Mouse (Mus musculus) left cerebral cortex, adult 8-10 months (tissue): ENCODE measurements around the gene Crygb. TPM values are rescaled to one million over a fixed set of nuclear protein-coding genes. Genes with fewer than 3 reads are reported as not detected.

ENCODE experiments used
- DNase-seq, 2 experiments: peaks; one replicate each; pipeline ENCODE4 v3.0.0; 2022; ENCODE audit warnings: low spot score in 2 of 2
- total RNA-seq, 4 experiments: library from RNA; stranded (reverse); gene quantifications; 2 replicates each; pipeline ENCODE4 v1.2.4; 2022

Gene Crygb
- total RNA-seq = not detected

DNA sequence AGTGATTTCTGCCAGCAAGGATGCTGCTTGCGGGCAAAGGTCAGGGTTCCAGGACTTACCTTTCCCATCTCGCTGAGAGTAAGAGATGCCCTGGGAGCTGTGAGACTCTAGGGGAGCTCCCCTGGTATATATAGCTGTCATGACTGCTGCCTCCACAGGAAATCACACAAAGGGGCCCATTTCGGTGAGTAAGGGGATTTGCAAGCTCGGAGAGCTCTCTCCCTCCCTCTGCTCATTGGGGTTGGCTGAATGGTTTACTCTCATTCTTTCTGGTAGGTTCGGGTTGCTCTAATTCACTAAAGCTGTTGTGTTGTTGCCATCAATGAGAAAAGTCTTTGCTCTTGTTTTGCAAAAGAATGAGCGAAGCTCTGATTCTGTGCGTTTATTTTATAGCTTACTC, at the start of gene Crygb:
Crygb (minus strand) TSS at position 101 of the 400 bp plus-strand sequence.
- DNase-seq = no peak

- no peak for DNase-seq
These were observed 49.6 kb upstream of the Crygb start for GRCm38 (mm10) chr1:65131671-65132070.

DNA sequence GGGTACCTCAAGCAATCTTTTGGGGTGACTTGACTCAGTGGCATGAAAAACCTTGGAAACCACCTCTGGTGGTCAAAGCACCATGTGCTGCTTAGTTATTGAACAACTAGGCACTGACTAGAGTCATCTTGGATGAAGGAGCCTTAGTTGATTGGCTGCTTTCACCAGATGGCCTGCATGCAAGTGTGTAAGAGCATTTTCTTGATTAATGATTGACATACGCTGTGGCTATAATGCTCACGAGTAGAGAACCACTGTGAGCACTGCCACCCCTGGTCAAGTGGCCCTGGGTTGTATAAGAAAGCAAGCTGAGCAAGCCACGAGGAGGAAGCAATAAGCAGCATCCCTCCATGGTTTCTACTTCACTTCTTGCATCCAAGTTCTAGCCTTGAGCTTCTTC, 48.1 kb upstream of the Crygb start:
- no peak for DNase-seq

DNA sequence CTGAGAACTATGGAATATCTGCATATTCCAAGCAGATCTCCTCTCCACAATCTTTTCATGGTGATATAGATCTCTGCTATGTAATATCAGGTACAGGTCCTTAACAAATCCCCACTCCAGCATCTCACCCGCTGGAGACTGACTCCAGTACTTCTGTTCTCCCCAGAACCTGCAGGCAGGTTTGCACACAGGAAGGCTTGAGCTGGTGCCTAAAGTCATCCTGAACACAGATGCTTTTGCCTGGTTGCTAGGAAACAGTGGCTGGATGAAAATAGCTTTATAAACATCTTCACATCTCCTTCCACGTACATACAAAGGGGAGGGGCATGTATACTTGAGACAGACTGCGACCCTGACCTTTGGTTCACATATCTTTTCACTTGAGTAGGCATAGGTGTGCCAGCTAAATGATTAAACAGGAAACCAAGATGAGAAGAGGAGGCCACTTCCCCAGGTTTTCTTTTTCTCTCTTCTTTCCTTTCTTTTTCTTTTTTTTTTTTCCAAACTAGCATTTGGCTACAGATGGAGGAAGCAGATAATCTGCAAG, 47.6 kb upstream of the Crygb start:
- DNase-seq = no peak

DNA sequence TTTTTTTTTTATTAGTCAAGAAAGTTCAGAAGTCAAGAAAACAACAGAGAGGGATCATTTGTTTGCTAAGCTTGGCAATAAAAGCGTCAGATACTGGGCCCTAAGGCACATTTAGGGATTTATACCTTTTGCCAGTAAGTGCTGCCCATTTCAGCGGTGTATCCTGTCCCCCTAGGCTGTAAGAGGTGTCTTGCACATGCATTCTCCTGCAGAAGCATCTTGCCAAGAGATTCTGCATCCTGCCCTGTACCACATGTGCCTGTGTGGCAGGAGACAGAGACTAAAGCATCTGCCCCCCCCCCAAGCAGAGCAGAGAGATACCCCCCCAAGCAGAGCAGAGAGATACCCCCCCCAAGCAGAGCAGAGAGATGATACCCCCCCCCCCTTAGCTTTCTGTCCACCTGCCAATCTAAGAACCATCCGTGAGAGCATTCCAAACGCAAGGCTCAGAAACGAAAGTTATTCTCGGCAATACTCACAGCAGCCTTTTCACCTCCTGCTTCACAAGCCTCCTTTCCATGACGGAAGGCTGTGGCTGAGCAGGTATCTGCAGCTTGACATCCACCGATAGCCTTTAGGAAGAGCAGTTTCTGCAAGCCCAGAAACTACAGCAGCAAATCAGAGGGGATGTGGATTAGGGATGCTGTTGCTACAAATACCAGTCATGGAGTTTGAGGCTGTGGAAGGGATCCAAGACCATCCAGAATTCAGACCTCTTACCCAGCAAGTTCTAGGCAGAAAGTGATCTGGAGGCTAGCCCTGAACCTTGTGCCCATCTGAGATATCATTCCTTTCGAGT, 40.7 kb upstream of the Crygb start, which contains the start of gene D630023F18Rik:
D630023F18Rik (minus strand) TSS at position 641 of the 799 bp plus-strand sequence.
- DNase-seq = no peak

DNA sequence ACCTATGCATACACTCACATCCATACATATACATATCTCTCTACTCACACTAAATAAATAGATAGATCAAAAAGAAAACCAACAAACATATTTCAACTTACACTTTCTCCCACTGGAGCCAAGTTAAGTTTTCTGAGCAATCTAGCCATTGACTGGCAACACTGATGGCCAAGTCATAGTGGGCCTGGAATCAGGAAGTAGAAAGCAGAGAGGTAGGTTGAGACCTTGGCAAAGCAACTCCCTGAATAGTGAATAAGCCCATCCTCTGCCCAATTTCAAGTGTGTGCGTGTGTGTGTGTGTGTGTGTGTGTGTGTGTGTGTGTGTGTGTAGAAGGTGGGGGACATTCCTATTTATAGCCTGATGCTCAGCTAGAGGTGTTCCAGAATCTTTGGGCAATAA, 37.4 kb upstream of the Crygb start, which contains the start of gene Gm28845:
Gm28845 (minus strand) TSS at position 121 of the 400 bp plus-strand sequence.
- no peak for DNase-seq

GRCm38 (mm10) chr1:65118150-65118913, 36.2 kb upstream of the Crygb start:
- DNase-seq = no peak

- no peak for DNase-seq
These were observed 31.6 kb upstream of the Crygb start for GRCm38 (mm10) chr1:65113536-65114172.

DNA sequence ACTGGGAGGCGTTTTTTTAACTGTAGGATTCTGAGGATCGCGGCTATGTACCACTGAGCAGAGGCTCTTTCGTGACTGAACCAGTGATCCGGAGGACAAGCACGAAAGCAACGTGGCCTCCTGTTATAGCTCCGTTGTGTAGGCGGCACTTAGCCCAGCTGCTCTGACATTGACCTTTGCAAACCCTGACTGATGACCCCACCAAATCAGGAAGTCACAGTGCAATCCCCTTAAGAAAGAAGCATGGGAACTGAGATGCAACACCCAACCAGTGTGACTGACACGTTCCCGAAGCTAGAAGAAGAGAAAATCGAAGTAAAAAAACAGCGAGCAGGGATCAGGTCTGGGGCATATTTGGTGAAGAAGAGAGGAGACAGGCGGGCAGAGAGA, 30.7 kb upstream of the Crygb start:
- DNase-seq = no peak

DNA sequence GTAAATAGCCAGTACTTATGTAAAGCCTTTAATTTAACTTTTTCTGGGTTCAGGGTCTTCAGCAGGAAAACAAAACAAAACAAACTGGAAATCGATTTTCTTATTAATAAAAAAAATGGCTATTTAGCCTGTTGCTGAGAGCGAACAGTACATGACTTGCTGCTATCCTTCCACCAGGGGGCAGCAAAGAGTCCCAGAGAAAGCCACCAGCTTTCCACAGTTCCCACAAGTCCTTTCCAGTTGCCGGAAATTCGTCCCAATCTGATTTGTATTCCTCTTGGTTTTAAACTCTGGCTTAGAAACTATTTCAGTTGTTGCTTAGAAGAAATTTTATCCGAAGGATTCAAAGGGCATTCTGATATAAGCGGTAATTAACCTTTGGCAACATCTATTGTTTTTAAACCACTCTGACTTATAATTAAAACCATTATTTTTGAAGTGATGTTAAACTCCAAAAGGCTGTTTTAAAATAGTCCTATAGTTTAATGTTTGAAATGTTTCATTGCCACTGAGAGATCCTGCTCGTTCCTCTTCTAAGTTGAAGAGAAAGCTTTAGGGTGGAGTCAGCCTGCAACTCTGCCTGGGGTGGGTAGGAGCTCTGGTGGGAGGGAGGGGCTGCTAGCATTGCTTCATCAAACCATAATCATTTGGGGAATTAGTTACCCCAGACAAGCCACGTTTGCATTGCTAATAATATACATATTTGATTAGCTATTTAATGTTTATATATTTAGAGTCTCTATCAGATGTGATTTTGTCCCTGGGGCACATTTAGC, 30.1 kb upstream of the Crygb start:
- peak in 1 of 2 experiments; percentile 28 for DNase-seq

- DNase-seq = no peak
These were observed 27.8 kb upstream of the Crygb start for GRCm38 (mm10) chr1:65109756-65110435.

DNA sequence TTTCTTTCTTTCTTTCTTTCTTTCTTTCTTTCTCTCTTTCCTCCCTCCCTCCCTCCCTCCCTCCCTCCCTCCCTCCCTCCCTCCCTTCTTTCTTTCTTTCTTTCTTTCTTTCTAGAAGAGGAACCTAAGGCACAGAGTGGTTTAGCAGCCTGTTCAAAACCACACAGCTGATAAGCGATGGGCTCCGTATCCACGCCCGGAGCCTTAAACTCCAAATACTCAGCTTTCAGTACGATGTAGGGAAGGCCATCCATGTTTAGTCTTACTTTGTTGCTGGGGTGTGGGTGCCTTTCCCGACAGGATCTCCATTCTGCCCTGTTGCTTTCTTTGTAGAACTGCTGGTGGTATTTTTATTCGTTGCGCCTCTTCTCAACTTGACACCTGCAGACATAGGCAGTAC, 27.1 kb upstream of the Crygb start:
- no peak for DNase-seq

DNA sequence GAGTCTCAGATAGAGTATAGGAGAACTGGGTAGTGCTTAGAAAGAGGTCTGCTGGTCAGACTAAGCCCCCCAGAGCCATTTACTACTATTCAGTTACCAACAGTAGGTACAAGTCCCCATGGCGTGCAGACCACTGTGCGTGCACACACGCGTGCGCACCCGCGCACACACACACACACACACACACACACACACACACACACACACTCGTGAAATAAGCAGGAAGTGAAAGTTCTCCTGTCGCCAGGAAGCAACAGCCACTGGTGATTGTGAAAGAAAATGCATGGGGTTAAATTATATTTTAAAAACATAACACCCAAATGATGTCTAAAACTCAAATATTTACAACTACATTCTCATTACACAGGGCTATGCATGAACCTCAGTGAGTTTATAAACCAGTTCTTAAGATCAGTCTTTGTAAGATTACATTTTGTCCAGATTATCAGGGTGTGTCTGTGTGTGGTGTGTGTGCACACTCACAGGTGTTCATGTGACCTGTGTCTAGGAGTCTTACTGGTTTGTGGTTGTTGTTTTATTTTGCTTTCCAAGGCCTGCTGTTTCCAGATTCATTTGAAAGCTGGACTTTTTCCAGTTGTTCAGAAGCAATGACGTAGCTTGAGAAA, 25.7 kb upstream of the Crygb start:
- no peak for DNase-seq

DNA sequence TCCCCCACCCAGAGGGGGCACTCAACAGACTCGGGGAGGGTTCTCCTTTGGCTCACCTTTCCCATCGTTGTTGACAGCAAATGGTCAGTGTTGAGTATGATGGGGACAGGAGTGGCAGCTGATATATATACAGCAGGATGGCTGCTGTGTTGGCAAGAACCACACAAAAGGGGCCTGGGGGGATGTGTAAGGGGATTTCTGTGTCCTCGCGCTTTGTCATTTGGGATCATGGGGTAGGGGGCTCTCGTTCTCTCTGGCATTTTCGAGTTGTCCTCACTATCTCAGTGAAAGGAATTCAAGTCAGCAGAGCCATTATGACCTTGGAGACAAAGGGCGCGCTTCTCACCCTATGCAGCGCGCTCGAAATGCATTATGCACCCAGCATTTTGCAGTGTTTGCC, 21.2 kb upstream of the Crygb start, which contains the start of gene Cryga:
Cryga (minus strand) TSS at position 101 of the 400 bp plus-strand sequence.
- DNase-seq = no peak

DNA sequence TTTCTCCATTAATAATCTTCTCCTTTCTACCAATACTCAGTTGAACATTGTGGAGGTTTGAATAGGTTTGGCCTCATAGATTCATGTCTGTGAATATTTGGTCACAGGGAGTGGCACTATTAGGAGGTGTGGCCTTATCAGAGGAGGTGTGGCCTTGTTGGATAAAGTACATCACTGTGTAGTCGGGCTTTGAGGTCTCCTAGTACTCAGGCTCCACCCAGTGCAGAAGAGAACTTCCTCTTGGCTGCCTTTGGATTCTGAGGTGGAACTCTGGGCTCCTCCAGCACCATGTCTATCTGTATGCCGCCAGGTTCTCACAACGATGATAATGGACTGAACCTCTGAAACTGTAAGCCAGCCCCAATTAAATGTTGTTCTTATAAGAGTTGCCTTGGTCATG, 14.9 kb upstream of the Crygb start:
- no peak for DNase-seq

- no peak for DNase-seq
These were observed 9.5 kb upstream of the Crygb start for GRCm38 (mm10) chr1:65091566-65091965.

DNA sequence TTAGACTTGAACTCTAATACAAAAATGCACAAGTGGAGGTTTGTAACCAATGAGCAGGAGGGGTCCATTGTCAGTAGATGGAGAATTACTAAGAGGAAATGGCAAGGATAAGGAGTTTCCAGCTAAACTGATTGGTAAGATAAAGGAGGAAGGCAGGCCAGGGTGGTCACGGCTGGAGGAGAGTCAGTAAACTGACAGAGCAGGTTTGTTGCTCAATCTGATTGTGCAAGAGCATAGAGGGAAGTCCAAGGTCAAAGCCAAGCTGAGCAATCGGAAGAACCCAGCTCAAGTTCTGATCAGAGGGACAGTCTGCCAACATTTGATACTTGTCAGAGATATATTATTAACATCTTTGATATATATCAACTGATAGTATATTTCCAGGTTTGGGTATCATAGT, 8.3 kb upstream of the Crygb start:
- no peak for DNase-seq

- no peak for DNase-seq
These were observed 6.7 kb upstream of the Crygb start for GRCm38 (mm10) chr1:65088567-65089356.

DNA sequence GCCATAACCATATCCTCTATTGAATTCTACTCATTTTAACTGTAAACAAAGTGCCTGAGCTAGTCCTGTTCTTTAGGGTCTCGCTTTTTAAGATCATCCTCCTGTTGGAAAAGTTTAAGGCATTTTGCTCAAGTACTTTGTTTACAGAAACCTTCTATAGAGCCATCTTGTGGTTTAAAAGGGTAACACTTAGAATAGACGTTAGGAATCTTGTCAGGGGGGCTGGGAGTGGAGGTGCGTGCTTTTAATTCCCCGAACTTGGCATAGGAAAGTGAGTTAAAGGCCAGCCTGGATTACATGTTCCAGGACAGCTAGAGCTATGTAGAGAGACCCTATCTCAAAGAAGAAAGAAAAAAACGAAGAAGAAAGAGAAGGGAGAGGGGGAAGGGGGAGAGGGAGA, 6.5 kb downstream of the Crygb start:
- DNase-seq = no peak
